Mouse (Mus musculus) erythroblast, embryonic 14.5 days (primary cell): ENCODE measurements around the gene Nav3. TPM values are rescaled to one million over a fixed set of nuclear protein-coding genes. Genes with fewer than 3 reads are reported as not detected.

ENCODE experiments used
- H3K27me3 ChIP-seq: 2 replicates; pipeline ENCODE4 v1.6.1; 2012; ENCODE audit warnings: inconsistent platforms; ENCODE audit not compliant: control insufficient read depth
- H3K36me3 ChIP-seq: 2 replicates; pipeline ENCODE4 v1.6.1; 2012; ENCODE audit warnings: mild to moderate bottlenecking, inconsistent platforms; ENCODE audit not compliant: control insufficient read depth
- H3K4me1 ChIP-seq: 2 replicates; pipeline ENCODE4 v1.6.1; 2012; ENCODE audit warnings: inconsistent platforms; ENCODE audit not compliant: control insufficient read depth
- H3K4me3 ChIP-seq: replicated peaks from 2 replicates; pipeline ENCODE3; 2012; ENCODE audit warnings: moderate library complexity, mild to moderate bottlenecking, inconsistent platforms
- H3K9me3 ChIP-seq: 2 replicates; pipeline ENCODE4 v1.6.1; 2012; ENCODE audit warnings: low read length, inconsistent platforms, mixed read lengths; ENCODE audit not compliant: control insufficient read depth
- GATA1 ChIP-seq: IDR thresholded peaks from 2 replicates; pipeline ENCODE4 v1.6.1; 2012; ENCODE audit warnings: low read length, inconsistent platforms, mixed read lengths
- TAL1 ChIP-seq: IDR thresholded peaks from 3 replicates; pipeline ENCODE4 v1.6.1; 2012; ENCODE audit warnings: low read length, inconsistent platforms, mixed read lengths
- polyA plus RNA-seq: library from polyadenylated mRNA; stranded (reverse); fragments of >175 nt; gene quantifications from 2 replicates; pipeline ENCODE4 v1.2.3, GENCODE M21; 2012

Nav3 gene
- not detected in 2 replicates for polyA plus RNA-seq

DNA sequence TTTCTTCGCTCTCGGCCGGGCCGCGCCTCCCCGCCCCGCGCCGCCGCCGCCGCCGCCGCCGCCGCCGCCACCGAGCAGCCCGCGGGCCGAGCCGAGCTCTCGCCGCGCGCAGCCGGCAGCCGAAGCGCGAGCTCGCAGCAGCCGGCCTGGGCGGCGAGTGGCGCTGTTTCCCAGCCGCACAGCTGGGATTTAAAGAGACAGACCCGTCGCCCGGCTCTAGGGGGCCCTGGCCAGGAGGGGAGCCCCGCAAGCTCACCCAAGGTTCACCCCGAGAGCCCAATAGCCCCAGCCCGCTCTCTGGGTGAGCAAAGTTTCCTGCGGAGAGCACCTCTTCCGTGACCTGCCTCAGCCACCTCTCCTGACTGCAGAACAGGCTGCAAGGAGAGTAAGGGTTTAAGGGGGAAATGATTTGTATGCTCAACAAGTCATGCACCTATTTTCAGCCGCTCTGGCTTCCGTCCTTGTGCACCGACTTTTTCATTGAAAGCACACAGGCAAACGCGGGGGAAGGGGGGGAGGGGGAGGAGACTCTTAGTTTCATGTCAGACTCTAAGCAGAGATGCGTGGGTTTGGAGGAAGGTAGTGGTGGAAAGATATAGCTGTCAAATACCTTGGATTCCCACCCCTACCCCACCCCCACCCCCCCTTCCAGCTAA lies at the start of gene Nav3:
Nav3 (minus strand) TSS at position 367 of the 656 bp plus-strand sequence.
- Histone ChIP-seq H3K4me3 (no peak within 1 kb of the TSS), H3K4me1 (no peaks in the 10 kb centered on the region)

DNA sequence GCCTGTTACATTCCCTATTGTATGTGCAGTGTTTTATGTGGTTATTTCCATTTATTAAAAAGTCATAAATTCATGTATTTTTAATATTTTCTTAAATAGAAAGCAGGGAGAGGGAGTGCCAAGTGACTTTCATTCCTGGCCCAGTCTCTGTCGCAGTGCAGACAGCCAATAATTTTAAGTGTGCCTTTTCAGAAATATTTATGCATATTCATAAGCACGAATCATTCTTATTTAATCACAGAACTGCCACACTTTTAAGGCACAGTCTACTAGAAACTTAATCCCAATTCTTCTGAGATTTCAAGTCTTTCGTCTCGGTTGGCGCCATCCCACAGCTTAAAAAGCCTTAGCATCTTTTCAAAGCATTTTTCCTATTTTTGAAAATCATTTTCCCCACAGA lies 29.3 kb upstream of the Nav3 start:
- H3K9me3 ChIP-seq: peaks cover 20% of the 10 kb centered on the region
- TF ChIP-seq GATA1: no peak
- no peak for TF ChIP-seq TAL1
- no peaks in the 10 kb centered on the region for H3K27me3 ChIP-seq
- no peaks in the 10 kb centered on the region for H3K36me3 ChIP-seq
- H3K4me1 ChIP-seq: no peaks in the 10 kb centered on the region
- no peak overlapping the region for H3K4me3 ChIP-seq

More for the DNA sequence above, at the start of gene Nav3:
- H3K36me3 ChIP-seq: no peaks in the 10 kb centered on the region
- H3K27me3 ChIP-seq: peaks cover 34% of the 10 kb centered on the region
- no peaks in the 10 kb centered on the region for H3K9me3 ChIP-seq
- no peak for TF ChIP-seq GATA1

DNA sequence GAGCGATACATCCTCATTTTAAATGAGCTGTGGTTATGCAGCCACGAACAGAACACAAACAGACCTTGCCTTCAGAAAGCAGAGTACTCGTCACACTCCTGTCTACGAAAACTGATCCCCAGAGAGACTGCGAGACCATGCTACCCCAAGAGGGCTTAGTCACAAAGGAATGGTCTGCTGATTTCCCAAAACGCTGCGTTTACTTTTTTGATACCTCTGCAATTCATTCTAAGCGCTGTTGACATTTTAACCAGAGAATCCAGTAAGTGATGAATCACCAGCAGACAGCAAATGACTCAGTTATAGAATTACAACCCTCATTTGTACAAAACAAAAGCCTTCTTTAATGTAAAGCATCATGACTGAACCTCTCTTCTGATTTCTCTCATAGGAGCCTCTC lies 28.8 kb upstream of the Nav3 start:
- no peaks in the 10 kb centered on the region for H3K27me3 ChIP-seq
- no peak overlapping the region for H3K4me3 ChIP-seq
- TF ChIP-seq TAL1 (no peak), GATA1 (no peak)
- H3K9me3 ChIP-seq: peaks cover 20% of the 10 kb centered on the region
- no peaks in the 10 kb centered on the region for H3K36me3 ChIP-seq
- H3K4me1 ChIP-seq: no peaks in the 10 kb centered on the region

DNA sequence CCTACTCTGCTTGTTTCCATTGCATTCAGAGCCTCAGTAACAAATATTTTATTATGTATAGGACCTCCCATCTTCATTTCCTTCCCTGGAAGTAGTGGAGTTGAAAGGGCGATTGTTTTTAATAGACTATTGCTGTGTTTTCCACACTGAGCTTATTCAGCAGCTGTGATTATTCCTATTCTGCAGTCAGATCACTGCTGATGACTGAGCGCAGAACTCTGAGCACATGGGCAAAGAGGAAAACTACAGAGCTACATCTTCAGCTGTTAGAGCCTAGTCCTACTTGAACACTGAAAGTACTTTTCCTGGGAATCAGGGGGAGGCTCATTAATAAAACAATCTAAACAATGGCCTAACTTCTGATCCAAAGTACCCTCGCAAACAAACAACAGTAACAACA lies 23.2 kb upstream of the Nav3 start:
- Histone ChIP-seq H3K9me3 (peaks cover 13% of the 10 kb centered on the region), H3K36me3 (no peaks in the 10 kb centered on the region), H3K4me3 (no peak overlapping the region), H3K4me1 (no peaks in the 10 kb centered on the region), H3K27me3 (no peaks in the 10 kb centered on the region)
- no peak for TF ChIP-seq TAL1
- TF ChIP-seq GATA1: no peak

DNA sequence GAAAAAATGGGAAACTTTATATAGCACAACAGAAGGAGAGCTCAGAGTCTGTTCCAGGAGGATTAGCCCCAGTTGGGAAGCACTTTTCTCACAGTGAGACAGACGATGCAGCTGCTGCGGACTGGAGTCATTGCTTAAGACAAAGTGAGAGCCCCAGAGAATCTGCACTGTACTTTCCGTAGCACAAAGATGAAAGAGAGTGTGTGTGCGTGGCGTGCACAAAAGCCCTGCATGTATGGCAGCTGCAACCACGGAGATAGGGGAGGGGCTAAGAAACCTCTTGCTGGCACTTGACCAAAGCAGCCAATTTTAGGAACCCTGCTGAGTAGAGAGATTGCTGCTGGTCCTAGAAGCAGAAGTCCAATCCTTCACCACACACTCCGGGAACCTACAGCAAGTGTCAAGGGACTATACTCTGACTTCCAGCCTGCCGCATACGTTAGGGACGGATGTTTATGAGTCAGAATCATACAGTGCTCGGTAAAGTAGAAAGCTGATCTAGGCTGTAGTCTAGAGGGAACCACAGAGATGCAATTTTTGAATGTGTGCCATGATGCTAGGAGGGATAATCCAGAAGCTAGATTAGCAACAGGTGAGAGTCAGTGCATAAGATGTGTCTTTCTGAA lies 21.8 kb upstream of the Nav3 start:
- Histone ChIP-seq H3K27me3 (no peaks in the 10 kb centered on the region), H3K4me1 (no peaks in the 10 kb centered on the region), H3K4me3 (no peak overlapping the region), H3K36me3 (no peaks in the 10 kb centered on the region), H3K9me3 (peaks cover 8% of the 10 kb centered on the region)
- TF ChIP-seq GATA1 (no peak), TAL1 (no peak)

DNA sequence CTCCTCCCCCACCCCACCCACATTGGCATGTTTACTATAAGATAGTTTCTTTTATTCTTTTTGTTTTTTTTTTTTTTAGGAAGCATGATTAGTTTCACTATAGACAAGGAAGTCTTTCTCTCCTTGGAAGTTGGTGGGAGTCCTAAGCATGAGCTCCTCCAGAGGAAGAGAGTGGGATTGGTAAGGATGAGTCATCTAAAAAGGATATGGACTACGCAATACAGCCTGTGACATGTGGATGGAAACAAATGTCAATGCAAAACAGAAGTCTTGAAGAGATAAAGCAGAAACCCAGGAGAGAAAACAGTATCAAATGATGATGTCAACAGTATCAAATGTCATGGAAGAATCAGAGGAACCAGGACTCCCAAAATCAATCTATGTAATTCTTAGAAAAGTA lies 18.1 kb upstream of the Nav3 start:
- TF ChIP-seq GATA1 (no peak), TAL1 (no peak)
- Histone ChIP-seq H3K4me3 (no peak overlapping the region), H3K4me1 (no peaks in the 10 kb centered on the region), H3K27me3 (no peaks in the 10 kb centered on the region), H3K9me3 (peaks cover 6% of the 10 kb centered on the region), H3K36me3 (no peaks in the 10 kb centered on the region)

DNA sequence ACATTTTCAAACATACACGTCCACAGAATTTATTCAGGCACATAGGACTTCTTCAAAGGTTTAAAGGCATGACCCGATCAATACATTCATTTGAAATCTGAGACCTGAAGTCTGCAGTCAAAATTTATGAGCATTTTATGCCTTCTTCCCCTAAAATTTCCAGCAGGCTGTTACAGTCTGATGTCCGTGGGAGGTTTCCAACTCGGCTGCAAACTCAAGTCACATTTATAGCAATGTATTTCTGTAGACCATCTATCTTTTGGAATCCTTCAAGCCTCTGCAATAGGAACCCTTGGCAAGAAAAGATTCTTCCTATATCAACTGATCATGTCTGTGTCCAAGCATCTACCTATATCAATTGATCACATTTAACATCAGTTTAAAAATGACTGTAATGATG lies 13.4 kb upstream of the Nav3 start:
- no peaks in the 10 kb centered on the region for H3K36me3 ChIP-seq
- no peaks in the 10 kb centered on the region for H3K4me1 ChIP-seq
- TF ChIP-seq TAL1 (no peak), GATA1 (no peak)
- peaks cover 11% of the 10 kb centered on the region for H3K9me3 ChIP-seq
- no peak overlapping the region for H3K4me3 ChIP-seq
- H3K27me3 ChIP-seq: no peaks in the 10 kb centered on the region

DNA sequence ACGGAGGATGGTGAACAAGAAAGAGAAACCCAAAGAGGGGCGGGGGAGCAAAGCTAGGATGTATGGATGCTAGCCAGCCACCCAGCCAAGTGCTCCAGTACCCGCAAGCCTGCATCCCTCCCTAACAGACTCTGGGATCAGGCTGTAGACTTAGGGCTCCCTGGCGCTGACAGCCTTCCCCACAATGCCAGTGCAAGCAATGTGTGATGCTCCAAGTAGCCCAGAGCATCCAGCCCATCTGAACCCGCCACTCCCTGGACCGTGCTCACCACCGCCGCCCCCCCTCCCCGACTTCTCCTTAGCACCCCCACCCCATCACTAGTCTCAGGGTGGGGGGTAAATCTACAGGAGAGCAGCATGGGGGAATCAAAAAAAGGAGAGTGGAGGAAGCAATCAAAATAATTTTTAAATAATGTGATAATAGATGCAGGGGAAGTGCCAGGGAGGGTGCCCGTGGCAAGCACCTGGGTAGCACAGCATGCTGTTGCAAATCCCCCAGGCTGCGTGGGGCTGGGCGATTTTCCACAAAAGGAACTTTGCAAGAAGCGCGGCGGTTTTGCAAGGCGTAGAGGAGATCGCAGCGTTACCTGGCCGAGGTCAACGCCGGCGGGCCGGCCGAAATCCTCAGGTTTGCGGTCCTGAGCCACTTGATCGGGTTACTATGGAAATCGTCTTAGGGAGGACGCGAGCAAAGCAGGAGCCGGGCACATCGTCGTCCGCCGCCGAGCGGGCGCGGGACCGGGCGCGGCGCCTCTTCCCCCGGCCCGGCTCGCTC lies 754 bp downstream of the Nav3 start:
- no peaks in the 10 kb centered on the region for H3K4me1 ChIP-seq
- H3K4me3 ChIP-seq: no peak overlapping the region
- H3K27me3 ChIP-seq: peaks cover 34% of the 10 kb centered on the region
- TF ChIP-seq GATA1: no peak
- no peak for TF ChIP-seq TAL1
- peaks cover 2% of the 10 kb centered on the region; the same call in 1 of the 2 replicates for H3K9me3 ChIP-seq
- H3K36me3 ChIP-seq: no peaks in the 10 kb centered on the region

DNA sequence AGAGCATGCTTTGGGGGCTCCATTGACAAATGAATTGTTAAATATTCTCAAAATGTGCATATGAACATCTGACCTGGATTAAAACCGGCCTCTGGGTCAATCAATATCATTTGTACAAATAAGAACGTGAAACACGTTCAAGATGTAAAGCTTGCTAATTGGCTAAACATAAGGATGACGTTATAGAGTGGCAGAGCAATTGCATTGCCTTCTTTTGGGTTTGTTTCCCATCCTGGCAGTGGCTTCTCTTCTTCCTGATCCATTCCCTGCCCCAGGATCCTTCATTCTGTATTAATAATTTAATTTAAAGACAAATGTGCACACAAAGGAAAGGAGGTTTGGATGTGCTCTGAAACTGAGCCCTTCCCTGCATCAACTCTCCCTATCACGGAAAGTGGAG lies 2.4 kb downstream of the Nav3 start:
- no peaks in the 10 kb centered on the region for H3K4me1 ChIP-seq
- no peaks in the 10 kb centered on the region for H3K36me3 ChIP-seq
- TF ChIP-seq TAL1 (no peak), GATA1 (no peak)
- no peak overlapping the region for H3K4me3 ChIP-seq
- H3K9me3 ChIP-seq: peaks cover 8% of the 10 kb centered on the region; the same call in 1 of the 2 replicates
- H3K27me3 ChIP-seq: peaks cover 34% of the 10 kb centered on the region
